Mouse (Mus musculus): ENCODE results near the gene Unc13a.

Gene Unc13a

GRCm38 (mm10) chr8:71592374-71593170, 79.0 kb downstream of the Unc13a start:
- in situ Hi-C loops (cut with MboI, MseI): no loop called here

DNA sequence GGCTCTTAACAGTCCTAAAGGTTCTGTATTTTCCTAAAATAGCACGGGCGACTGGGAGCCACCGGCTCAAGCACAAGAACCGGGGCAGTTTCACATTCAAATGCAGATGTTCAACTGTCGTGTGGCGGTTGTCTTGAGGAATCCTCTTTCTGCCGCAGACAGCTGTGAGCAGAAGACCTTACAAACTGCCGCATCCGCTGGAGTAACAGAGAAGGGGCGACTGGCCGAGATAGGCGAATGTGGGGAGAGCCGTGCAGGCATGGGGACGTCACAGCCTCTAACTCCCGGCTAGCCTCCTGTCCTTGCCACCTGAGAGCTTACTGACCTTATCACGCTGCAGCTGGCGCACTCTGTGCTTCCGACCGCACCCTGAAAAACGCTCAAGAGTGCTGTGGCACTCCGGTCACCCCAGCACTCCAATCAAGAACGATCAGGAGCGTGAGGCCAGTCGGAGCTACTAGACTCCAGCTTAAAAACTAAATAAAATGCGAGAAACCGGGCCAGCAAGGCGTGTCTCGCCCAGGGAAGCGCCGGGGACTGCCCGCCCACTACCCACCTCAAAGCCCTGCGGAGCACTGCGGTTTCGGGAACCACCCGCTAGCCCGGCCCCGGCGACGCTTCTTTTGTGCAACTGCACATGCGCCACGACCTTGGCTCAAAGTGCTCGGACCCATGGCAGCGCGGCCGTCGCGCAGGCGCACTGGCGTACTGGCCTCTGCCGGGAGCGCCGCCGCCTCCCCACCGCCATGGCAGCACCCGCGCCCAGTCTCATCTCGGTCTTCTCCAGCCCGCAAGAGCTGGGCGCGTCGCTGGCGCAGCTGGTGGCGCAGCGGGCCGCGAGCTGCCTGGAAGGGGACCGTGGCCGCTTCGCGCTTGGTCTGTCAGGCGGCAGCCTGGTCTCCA, 79.8 kb downstream of the Unc13a start, which contains the start of gene Pgls:
Pgls (plus strand) TSS at position 706 of the 903 bp plus-strand sequence.
- in situ Hi-C loops (cut with MboI, MseI): no loop called here

DNA sequence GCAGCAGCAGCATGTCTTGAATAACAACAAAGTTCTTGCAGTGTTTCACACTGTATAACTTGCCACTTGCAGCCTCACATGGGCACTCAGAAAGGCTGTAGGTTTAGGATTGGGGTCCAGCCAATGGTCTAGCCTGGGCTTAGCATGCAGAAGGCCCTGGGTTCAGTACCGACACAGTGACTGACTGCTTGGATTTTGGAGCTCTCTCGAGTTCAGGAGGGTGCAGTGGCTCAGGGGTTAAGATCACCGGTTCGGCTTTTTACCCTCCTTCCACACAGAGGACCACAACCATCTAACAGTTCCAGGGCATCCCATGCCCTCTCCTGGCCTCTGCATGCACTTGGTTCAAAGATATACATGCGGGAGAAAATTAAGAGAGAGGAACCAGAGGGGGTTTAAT, 80.5 kb downstream of the Unc13a start:
- in situ Hi-C loops (cut with MboI, MseI): no loop called here

DNA sequence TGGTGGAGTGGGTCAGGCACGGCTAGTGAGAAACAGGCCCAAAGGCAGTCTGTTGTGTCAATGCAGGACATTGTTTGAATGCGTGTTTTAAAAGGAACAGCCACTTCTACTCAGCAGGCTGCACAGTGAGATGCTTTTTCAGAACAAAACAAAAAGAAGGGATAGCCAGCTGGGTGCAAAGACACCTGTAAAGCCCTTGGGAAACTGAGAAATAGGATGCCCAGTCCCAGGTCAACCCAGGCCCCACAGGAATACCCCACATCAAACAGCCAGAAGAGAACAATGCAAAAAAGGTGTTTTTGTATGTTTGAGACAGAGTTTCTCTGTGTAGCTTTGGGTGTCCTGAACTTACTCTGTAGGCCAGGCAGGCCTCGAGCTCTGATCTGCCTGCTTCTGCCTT, 82.8 kb downstream of the Unc13a start:
- in situ Hi-C loops (cut with MboI, MseI): loop anchor here in 1 of 2 experiments (10.0 kb wide), 2 partner anchors 1126 to 1354 kb away; partner anchors contain the start of genes Armc6 and Sugp2

DNA sequence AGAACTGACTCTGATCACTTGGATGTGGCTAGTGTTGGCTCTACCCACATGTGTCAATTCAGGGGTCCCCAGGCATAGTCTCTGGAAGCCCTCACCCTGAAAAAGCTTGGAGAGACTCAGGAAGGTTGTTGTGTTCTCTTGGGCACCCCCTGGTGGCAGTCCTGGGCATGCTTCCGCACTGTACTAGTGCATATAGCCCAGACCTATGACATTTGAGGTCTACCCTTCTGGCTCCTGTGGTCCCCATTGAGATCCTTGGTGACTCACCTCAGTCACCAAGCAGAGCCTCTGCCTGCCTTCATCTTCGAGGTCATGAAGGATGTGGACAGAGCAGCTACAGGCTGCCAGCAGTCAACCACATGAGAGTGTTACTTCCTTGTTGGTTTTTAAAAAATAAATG, 84.7 kb downstream of the Unc13a start:
- in situ Hi-C loops (cut with MboI, MseI): loop anchor here in 1 of 2 experiments (10.0 kb wide), 2 partner anchors 1128 to 1352 kb away; partner anchors contain the start of genes Armc6 and Sugp2

GRCm38 (mm10) chr8:71580201-71580600, 91.4 kb downstream of the Unc13a start:
- in situ Hi-C loops (cut with MboI, MseI): loop anchor here in 1 of 2 experiments (10.0 kb wide), 2 partner anchors 1135 to 1345 kb away; partner anchors contain the start of genes Armc6 and Sugp2

- in situ Hi-C loops (cut with MboI, MseI): no loop called here
These were observed 92.1 kb downstream of the Unc13a start for GRCm38 (mm10) chr8:71579476-71579875.

DNA sequence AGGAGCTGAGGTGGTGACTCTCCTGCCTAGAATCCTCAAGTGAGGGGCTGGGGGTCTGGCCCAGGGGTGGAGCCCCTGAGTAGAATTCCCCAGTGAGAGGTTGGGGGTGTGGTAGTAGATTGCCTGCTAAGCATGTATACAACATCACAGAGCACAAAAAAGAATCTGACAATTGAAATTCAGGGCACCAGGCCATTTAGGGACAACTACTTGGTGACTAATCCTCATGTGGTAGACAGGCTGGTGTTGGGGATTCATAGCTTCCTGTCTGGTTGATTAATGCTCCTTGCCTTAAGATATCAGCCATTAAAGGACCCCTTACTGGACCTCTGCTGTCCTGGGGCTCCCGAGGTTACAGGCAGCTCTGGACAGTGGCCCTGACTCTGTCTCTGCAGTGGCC, 92.5 kb downstream of the Unc13a start:
- in situ Hi-C loops (cut with MboI, MseI): no loop called here

- in situ Hi-C loops (cut with MboI, MseI): no loop called here
These were observed 93.6 kb downstream of the Unc13a start for GRCm38 (mm10) chr8:71577856-71578387.

DNA sequence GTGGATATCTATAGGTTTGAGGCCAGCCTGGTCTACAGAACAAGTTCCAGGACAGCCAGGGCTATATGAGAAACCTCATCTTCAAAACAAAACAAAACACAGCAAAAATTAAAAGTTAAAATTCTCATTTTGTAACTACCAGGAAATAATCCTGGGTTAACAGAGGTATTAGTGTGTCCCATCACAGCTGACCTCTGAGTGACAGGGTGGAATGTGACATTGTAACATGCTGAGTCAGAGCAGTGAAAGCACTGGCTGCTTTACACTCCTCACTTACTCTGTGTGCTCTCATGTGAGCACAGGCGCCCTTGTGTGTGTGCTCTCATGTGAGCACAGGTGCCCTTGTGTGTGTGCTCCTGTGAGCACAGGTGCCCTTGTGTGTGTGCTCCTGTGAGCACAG, 96.5 kb downstream of the Unc13a start:
- in situ Hi-C loops (cut with MboI, MseI): no loop called here

DNA sequence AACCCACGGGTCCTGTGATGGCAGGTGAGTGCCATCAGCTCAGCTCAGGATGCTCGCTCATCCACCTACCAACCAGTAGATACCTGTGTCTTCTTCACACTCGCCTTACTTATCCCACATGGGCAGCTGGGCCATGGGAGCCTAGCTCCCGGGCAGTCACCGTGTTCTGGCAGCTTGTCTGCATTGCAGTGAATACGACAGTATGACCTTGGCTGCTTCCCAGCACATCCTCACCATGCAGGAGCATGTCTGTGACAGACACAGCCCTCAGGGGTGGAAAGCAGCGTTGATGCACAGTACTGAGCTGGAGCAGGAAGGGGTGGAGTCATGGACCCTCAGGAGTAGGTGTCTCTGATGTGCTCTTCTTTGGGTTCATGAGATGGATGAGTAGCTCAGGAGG, 97.1 kb downstream of the Unc13a start:
- in situ Hi-C loops (cut with MboI, MseI): no loop called here

All from T-helper 17 cell (primary cell).